Mouse (Mus musculus): ENCODE data around the gene Fam219a.

The Fam219a gene

DNA sequence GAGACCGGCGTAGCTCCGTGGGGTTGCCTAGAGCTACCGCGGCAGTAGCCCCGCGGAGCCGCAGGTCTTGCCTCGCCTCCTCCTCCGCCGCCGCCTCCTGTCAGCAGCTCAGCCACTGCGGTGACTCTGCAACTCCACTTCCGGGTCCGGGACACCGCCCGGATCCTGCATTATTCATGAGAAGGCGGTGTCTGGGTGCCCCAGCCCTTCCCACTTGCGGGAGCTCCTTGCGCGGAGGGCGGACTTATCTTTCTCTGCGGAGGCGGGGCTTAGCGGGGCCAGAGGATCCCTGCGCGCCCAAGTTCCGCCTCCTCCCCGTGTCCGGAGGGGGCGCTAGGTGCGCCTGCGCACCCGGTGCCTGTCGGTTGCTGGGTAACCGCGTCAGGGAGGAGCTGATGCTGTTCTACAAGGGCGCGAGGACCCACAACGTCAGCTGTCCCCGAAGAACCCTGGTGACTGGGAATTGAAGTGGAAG, at the start of gene Fam219a, which contains the start of gene Dnaic1:
Gene Fam219a, minus strand, starts transcription at position 128 of the 475 bp plus-strand sequence.
Gene Dnaic1, plus strand, starts transcription at position 365 of the 475 bp plus-strand sequence.
- DNase-seq, result peak; percentile 99

DNA sequence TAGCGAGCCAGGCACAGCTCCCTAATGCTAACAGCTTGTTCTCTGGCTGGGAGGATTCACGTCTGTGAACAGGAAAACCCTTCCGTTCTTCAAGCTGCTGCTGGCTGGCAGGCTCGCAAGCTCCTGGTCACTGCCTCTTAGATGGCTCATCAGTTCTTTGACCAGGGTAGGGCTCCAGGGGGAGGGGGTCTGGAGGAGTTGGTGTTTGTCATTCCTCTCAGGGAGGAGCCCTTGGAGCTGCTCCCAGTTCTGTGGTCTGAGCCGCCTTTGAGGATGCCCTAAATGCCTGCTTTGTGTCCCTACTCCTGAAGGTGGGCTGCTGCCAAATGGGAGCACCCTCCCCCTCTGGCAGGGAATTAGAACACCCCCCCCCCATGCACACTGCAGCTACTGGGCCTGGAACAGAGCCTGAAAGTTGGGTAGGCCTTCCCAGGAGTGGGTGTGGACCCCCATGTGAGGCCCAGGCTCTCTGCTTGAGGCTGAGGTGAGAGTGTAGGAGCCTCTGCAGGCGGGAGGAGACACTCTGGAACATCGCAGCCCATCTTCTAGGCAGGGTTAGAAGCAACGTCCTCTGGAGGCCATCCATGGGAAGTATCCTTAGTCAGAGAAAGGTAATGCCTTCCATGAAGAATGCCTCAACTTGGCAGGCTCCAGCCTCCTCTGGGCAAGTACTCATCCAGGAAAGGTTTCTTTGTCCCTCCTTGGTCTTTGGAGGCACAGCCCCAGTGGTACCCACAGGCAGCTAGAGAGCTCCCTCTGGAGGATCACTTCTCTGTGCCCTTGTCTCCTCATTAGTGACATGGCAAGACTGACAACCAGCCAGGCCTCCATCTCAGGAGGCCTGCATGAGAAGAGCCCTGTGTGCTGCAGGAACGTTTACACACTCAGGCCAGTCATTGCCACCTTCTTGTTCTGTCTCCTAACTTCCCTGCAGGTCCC, 46.6 kb upstream of the Fam219a start:
- DNase-seq, result no peak

DNA sequence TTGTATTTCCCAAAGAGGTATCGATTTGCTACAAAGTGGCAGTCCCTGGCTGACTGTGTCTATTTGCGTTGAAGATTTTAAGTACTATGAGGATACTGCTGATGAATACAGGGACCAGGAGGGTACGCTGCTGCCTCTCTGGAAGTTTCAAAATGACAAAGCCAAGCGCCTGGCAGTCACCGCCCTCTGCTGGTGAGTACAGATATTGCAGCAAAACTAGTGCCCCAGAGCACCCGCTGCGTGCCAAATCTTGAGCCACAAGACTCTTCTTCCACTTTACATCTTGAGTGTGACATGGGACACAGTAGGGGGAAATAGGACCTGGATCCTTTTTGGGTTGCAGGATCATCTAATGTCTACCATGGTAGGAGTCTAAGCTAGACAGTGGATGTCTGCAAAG, 44.8 kb upstream of the Fam219a start:
- peak; percentile 79 for DNase-seq

DNA sequence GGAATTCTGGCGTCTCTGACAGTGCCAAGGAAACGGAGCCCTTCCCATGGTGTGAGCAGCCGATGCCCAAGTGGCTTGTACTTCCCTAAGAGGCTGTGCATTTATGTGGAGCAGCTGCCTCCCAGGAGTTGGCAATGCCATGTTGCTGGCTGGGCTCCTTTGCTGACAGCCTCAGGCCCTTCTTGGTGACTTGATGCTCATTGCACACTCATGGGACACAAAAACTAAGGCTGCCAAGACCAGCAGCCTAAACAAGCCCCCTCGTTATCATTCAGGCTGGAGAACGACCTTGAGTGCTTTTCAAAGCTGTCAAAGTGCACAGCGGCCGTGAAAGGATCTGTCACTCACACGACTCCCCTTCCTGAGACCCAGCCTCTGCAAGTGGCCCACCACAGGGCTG, 42.8 kb upstream of the Fam219a start:
- no peak for DNase-seq

DNA sequence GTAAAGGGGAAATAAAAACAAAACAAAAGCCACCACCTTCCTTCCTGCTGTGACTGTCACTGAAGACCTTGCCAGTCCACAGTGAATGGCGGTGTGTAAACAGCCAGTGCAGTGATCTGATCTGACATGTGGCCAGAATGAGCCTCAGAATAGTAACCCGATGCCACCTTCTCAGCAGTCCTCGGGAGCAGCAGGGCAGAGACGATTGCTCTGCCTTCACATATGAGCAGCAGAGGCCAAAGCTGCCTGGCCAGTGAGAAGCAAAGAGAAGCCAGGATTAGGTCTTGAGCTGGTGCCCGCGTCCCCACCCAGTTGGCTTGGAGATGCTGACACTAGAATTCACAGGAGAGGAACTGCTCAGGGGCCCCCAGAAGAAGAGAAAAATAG, 41.2 kb upstream of the Fam219a start:
- DNase-seq, result no peak

DNA sequence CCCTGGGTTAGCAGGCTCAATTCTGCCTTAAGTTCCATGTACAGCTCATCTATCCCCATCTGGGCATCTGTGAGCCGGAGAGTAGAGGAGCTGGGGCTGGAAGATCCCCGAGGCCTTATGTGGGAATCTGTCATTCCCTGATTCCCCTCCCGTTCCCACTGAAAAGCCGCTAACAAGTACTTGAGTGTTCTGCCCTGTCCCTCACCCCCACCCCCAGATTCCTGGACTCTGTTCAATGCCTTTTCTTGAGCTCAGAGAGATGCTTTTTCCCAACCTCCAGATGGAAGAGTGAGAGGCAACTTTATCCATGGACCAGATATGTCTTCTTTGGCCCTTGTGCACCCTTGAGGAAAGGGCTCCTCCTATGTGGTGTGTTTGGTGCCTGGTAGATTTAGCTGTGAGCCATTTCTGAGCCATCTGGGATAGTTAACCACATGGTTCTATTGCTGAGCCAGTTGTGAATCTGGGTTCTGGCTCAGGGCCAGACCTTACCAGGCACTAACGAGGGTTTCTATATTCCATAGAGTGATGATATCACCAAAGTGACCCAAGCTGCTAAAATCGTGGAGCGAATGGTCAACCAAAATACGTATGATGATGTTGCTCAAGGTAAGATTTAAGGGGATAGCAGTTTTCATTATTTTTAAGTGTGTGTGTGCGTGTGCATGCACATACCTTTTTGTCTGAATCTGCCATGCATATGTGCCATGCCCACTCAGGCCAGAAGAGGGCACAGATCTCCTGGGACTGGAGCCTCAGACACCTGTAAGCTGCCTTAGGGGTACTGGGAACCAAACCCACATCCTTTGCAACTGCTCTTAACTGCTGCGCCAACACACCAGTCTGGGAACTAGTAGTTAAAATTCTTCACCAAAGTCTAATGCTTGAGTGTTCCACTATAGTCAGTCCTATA, 40.6 kb upstream of the Fam219a start:
- DNase-seq, result no peak

DNA sequence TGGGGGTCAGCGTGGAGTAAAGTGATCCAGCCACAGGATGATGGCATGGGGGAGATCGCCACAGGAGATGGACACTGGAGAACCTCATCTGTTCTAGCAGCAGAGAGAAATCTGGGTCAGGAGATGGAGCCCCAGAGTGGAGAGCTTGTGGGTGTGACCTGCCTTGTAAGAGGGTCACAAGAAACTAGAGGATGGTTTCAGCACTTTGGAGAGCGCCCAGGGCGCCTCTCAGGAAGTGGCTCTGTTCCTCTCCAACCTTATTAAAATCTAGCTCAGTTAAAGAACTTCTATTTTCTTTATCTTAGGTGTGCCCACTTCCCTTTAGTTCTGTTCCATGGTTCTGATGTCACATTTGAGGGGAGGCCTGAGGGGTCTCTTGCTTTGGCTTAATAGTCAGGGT, 37.4 kb upstream of the Fam219a start:
- DNase-seq, result peak; percentile 54

DNA sequence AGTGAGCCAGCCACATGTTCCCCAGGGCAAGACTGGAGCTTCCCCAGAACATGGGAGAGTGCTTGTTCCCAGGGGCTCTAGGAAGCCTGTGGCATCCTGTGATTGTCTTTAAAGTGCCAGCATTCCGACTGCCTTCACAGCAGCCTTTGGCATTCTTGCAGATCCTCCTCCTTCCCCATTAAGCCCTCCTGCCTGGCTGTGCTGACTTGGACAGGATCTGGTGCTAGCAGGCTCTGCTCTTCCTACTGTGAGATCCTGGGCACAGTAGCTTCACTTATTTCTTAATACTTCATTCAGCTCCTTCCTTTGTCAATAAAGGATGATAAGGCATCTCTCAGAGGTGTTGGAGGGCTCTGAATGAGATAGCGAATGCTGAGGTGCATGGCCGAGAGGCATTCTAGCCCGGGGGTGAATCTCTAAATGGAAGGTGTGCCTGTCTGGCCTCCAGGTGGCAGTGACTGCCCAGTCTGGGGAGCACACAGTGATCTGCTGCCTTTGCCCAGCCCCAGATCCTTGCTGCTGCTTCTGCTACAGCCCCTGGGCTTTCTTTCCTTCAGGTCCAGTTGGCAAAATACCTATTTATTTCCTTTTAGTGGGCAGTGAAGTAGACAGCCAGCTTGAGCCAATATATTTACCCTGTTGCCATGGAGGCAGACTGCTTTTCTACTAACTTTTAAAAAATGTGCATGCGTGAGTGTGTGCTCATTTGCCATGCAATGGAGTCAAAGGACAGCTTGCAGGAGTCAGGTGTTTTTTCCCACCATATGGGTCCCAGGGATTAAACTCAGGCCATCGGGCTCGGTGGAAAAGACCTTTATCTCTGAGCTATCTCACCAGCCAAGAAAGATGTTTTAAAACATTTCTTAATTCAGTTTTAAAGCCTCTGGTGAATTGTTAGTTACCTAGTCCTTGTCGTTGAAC, 35.4 kb upstream of the Fam219a start:
- DNase-seq, result no peak

DNA sequence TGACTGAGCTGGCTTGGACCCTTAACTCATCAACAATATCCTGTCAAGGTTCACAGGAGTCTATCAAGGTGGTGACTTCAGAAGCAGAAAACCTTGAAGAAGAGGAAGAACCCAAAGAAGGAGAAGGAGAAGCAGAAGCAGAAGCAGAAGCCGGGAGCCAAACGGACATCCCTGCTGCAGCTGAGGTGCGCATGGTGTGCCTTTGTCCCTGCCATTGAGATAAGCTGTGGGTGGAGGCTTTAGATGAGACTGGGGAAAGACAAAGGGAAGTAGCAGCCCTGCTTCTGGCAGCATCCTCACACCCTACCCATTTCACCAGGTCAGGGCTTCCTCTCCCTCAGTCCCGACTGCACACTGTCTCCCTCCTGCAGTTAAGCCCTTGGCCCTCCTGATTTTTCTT, 33.5 kb upstream of the Fam219a start:
- no peak for DNase-seq

DNA sequence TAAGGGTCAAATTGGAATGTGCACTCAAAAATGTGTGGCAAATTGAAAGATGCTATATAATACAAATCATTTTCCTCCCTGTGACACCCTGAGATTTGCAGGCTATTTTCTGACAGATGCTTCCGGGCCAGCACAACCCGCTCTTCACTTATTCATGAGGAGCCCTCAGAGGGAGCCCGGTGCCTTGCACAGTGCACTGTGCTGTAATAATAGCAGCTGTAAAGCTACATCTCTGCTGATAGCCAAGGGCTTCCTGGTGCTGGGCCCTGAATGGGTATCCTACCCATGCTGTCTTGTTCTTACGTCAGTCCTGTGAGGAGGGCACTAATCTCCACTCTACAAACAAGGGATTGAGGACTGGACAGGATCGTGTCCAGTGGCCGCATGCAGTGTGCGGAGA, 14.0 kb upstream of the Fam219a start:
- no peak for DNase-seq

DNA sequence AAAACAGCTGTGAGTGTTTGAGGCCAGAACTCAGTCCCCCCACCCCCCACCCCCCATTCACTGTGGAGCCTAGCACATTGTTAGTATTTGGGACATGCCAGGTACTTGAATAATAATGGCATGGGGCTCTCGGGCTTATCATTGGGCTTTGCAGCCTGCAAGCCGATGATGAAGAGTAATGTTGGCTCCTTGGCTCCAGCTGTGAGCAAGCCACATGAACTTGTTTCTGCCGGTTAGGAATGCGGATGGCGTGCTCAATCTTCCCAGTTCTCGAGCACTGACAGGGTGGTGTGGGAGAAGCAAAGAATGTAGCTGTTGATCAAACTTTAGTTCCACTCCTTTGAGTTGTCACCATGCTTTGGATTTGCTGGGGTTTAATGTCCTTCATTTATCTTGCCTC, 6.6 kb upstream of the Fam219a start:
- DNase-seq, result no peak

DNA sequence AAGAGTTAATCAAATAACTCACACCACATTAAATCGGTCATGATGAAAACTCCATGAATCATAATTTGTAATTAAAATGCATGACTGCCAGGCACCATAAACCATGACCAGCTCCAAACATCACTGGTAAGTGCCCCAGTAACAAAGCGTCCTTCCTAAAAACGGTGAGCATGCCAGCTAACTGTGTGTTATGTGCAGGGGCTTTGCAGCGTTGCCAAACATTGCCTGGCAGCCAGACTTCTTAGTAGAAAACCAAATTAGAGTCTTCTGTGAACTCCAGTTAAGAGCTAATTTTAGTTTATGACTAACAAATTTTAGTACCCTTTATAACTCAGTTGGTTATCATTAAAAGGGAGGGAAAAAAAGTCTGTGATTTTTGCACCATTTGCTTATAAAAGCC, 4.2 kb upstream of the Fam219a start:
- DNase-seq, result no peak

DNA sequence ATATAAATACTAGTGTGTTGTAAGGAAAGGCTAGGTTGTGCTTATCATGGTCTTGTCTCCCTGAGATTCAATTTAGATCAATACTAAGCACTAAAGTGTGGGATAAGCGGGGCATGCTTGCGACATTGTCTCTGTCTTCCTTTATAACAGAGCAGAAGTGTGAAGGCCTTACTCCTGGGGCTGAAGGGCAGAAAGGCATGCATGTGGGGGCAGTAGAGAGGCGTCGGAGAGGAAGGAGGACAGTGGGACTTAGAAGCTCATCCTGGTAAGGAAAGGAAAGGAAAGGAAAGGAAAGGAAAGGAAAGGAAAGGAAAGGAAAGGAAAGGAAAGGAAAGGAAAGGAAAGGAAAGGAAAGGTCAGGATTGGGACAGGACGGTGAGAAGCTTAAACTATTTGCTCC, 2.2 kb upstream of the Fam219a start:
- DNase-seq, result no peak

DNA sequence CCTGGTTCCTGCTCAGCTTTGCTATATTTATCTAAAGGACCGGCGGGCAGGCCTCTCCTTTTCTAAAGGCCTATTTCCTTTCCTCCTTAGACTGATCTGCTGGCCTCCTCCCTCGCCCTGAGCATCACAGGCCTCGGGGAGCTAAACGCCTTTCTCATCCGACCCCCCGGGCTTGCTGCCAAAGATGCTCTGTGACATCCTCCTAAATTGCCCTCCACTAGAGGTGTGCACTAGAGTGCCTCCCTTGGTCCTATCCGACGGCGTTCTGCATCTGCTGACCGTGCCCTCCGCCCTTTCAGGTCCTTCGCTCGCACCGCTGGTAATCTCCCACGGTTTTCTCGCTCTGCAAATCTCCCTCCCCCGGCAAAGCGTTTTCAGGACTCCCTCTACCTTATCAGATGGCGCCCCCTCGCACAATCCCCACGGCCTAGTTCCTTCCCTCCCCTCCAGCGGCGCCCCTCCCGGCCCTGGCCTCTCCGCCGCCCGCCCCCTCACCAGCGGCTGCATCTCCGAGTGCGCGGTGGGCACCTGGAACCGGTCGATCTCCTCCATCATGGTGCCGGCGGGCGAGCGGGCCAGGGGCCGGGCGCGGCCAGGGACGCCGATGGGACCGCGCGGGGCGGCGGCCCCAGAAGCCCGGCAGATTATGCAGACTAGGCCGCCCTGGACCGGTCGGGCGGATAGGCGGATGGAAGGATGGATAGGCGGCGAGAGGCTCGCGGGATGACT, 492 bp downstream of the Fam219a start:
- DNase-seq, result no peak

DNA sequence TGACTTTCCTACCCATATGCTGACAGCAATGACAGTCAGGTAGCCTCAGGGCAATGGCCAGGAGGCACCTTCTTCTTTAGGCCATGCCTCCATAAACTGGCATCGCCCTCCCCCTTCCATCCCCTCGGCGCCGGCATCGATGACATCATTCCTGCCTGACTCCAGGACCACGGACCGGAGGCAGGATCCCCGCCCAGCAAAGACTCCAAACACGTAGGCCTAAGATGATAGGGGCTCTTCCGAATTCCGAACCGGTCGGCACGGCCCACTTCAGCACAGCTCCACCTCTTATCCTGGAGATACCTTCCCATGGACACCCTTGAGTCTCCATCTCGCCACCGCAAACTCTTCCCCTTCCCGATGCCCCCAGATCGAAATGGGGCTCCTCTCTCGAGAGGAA, 1.1 kb downstream of the Fam219a start:
- DNase-seq, result no peak

DNA sequence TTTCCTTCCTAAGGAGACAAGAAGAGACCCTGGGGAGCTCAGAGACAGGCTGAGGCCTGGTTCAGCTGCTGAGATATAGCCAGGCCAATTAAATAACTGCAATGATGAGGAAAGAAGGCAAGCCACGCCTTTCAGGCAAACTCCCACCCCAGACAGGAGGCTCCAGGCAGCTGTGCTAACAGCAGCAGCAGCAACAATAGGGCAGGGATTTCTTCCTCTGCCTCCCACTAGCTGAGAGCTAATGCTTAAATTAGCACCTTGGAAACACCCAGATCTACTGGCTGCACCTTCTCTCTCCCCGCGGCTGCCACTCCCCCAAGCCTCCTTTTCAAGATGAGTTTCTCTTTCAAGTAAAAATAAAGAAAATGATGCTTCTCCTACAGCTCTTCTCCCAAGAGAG, 3.2 kb downstream of the Fam219a start:
- DNase-seq, result no peak

DNA sequence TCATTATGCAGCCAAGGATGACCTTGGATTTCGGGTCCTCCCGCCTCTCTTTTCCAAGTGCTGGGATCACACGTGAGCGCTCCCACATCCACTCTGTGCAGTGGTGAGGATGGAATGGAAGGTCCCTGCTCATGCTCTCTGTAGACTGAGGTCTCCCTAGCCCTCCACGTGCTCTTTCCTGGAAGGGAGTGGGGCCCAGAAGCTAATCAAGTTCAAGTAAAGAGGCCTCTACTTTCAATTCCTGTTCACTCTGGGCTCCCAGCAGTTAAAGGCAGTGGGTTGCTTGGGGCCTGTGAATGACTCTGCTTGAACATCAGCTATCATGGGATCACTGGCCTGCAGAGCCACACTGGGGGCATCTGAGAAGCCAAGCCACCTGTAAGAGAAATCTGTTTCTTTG, 6.0 kb downstream of the Fam219a start:
- DNase-seq, result no peak

DNA sequence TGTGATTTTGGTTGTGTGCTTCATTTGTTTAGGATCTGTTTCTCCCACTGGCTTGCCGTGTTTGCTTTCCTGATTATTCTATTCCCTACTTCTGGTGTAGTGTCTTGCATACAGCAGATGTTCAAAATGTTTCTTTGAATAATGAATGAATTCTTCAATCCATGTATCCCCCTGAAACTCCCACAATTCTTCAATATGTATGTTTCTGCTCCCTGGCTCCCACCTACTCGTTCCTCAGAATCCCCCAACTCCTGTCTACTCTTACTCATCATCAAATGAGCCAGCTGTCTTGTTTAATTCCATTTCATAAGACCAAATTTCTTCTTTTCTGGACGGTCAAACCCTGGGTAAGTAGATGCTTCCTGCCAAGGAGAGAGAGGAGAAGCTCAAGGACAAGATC, 12.2 kb downstream of the Fam219a start:
- DNase-seq, result no peak

DNA sequence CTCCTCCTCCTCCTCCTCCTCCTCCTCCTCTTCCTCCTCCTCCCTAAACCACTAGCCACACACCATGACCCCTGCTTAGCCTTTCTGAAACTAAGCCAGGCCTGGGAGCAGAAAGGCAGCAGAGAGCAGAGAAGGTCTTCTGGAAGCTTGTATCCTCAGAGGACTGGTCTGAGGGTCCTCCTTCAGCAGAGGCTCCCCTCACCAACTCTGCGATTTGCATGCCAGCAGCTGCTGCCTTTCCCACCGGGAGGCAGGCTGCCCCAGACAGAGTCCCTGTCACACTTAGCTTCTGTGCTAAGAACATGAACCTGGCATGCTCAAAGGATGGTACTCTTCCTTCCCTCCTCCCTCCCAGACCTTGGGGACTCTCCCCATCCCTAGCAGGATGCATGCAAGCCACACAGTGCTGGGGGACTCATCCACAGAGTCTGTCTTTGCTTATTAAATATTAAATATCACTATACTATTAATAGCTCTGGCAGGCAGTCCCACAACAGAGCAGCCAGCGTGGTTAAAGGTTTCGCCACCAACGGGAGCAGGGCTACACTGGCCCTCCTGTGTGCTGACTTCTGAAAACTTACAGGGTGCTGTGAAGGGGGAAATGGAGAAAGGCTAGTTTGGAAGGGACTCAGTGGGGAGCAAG, 12.9 kb downstream of the Fam219a start:
- DNase-seq, result no peak

DNA sequence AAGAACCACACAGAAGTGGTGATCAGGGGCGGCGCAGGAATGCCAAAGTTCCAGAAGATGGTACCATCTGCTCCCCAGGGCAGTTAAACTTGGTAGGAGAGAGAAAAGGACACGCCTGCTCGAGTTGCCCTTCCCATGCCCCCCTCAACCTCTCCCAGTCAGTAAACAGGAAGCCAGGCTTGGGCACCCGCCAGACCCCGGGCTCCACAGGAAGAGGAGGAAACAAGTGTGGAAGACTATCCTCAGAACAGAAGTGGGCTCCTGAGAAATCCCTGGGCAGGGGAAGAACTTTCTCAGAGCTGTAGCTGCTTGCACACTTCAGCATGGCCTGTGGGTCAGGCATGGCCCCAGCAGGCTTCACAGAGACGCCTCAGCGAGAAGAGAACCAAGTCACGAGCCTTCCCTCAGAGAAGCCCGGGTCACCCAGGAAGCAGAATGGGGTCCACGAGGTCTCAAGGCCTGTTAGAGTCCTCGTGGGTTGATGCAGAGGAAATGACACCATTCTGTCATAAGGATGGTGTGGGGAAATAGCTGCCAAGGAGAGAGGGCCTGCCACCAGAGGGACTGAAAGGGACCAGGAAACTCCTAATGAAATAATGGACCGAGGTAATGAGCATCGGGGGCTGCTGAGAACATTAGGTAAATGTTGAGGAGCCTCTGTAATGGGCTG, 14.2 kb downstream of the Fam219a start:
- DNase-seq, result peak; percentile 80

DNA sequence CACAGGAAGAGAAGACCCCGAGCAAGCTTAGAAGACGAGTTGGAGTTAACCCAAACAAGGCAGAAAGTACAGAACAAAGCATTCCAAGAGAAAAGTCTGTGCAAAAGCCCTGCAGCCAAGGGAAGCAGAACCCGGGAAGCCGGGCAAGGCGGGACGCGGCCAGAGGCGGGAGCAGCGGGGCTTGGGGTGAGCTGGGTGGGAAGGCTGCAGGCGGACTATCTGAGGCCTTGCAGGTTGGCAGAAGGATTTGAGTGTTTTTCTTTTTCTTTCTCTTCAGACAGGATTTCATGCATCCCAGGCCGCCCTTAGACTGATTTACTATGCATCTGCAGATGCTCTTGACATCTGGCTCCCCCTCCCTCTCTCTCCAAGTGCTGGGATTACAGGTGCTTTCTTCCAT, 16.2 kb downstream of the Fam219a start:
- no peak for DNase-seq
